Mouse (Mus musculus) v-Abl transformed pro-B cells (cell line): ENCODE measurements around the gene Erich4.

Source experiments
- in situ Hi-C, 2 experiments: fragments of 400-800 bp; cut with MboI; formaldehyde crosslinking; loops; one replicate each; pipeline ENCODE4 v1.15.1; 2025; ENCODE audit not compliant: unreplicated experiment in 2 of 2

Gene Erich4

DNA sequence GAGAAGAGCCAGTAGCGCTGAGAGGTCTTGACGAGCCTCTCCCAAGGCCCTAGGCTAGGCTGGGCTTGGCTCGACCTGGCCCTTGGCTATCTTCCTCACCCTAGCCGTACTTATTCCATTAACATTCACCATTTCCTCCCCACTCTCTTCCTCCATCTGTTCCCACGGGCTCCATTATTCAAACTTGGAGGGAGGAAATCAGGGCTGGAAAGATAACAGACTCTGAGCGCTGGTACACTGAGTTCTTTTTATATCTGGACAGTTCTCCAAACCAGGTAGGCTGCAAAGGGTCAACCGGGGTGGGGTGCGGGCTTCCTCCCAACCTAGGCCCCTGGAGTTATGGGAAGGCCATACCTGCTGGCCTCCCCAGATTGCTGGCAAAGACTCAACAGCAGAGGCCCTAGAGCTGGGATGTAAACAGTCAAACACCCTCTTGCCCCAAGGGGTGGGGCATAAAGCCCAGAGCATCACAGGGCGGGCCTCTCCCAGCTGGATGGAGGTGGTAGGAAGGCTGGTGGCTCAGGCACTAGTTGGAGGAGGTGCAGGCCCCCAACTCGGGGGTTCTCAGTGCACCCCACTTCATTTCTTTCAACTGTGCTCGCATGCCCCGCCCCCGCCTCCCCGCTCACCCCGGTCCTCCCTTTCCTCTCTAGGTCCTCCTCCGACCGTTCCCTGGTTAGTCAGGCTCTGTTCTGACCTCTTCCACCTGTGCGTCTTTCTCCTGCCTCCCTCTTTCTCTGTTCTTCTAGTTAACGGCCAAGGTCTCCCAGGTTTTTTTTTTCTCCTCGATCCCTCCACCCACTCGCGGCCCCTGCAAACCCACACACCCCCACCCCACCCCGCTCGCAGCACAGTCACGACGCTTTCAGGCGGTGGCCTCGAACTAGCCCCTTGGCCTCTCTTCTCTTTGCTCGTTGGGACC lies 11.1 kb upstream of the Erich4 start, which contains the start of gene B3gnt8:
Gene B3gnt8, plus strand, starts transcription at position 146 of the 922 bp plus-strand sequence.
- in situ Hi-C loops: loop anchor here in 1 of 2 experiments (10.0 to 25.0 kb wide), 3 partner anchors 88 to 1836 kb away; partner anchors contain the start of genes Ccdc97 and Sertad3

- in situ Hi-C loops: loop anchor here in 1 of 2 experiments (10.0 to 25.0 kb wide), 3 partner anchors 89 to 1837 kb away; partner anchors contain the start of genes Ccdc97 and Sertad3
Observed at GRCm38 (mm10) chr7:25625594-25626250, 10.0 kb upstream of the Erich4 start.

DNA sequence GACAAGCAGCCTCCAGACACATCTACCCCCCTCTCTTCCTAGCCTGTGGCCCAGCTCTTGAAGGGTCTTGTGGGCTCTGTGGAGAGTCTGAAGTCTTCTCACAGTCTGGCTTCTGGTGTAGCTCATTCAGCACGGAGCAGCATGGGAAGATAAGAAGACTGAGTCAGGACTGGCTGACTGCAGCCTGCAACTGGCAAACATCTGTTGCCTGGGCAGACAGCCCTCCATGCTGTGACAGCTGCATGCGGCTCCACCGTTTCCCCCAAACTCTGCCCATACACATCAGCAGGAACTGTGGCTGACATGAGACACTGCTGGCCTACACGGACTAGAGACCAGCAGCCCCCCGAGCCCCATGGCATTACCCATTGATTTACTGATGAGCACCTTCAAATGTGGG lies 9.2 kb upstream of the Erich4 start:
- in situ Hi-C loops: loop anchor here (5.0 to 25.0 kb wide), 5 partner anchors 32 to 1837 kb away; partner anchors contain the start of genes Bckdha (in 2 of the 2), Exosc5 (in 2 of the 2), B9d2 (in 1 of the 2) and Ccdc97 (in 1 of the 2)

- in situ Hi-C loops: loop anchor here (5.0 to 10.0 kb wide), 3 partner anchors 33 to 91 kb away; partner anchors contain the start of genes Bckdha (in 2 of the 2), Exosc5 (in 2 of the 2), B9d2 (in 1 of the 2) and Ccdc97 (in 1 of the 2)
Observed at GRCm38 (mm10) chr7:25623857-25624370, 8.2 kb upstream of the Erich4 start.

- in situ Hi-C loops: loop anchor here (5.0 to 10.0 kb wide), 3 partner anchors 37 to 94 kb away; partner anchors contain the start of genes Bckdha (in 2 of the 2), Exosc5 (in 2 of the 2), B9d2 (in 1 of the 2) and Ccdc97 (in 1 of the 2)
Observed at GRCm38 (mm10) chr7:25620751-25621150, 5.1 kb upstream of the Erich4 start.

GRCm38 (mm10) chr7:25620101-25620500 lies 4.4 kb upstream of the Erich4 start:
- in situ Hi-C loops: loop anchor here (5.0 to 10.0 kb wide), 3 partner anchors 37 to 95 kb away; partner anchors contain the start of genes Bckdha (in 2 of the 2), Exosc5 (in 2 of the 2), B9d2 (in 1 of the 2) and Ccdc97 (in 1 of the 2)

DNA sequence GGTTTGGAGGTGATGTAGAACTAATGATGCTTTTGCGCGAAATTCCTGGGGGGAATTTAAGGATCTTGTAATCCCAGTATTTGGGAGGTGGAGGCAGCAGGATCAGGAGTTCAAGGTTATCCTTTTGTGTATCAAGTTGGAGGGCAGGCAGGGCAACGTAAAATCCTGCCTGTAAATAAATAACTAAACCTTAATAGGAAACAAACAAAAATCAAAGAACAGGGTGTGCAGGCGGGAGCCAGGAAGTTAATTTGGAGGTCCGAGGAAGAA lies 4.0 kb upstream of the Erich4 start:
- in situ Hi-C loops: no loop called here

- in situ Hi-C loops: no loop called here
Observed at GRCm38 (mm10) chr7:25618865-25619721, 3.4 kb upstream of the Erich4 start, which contains the start of gene Dmac2. Dmac2 (plus strand) TSS chr7:25619414.

GRCm38 (mm10) chr7:25617376-25618160 lies 1.9 kb upstream of the Erich4 start:
- in situ Hi-C loops: no loop called here

- in situ Hi-C loops: no loop called here
Observed at GRCm38 (mm10) chr7:25614831-25615705, 624 bp downstream of the Erich4 start.

GRCm38 (mm10) chr7:25614086-25614485 lies 1.6 kb downstream of the Erich4 start:
- in situ Hi-C loops: no loop called here

GRCm38 (mm10) chr7:25611501-25611900 lies 4.2 kb downstream of the Erich4 start:
- in situ Hi-C loops: no loop called here

DNA sequence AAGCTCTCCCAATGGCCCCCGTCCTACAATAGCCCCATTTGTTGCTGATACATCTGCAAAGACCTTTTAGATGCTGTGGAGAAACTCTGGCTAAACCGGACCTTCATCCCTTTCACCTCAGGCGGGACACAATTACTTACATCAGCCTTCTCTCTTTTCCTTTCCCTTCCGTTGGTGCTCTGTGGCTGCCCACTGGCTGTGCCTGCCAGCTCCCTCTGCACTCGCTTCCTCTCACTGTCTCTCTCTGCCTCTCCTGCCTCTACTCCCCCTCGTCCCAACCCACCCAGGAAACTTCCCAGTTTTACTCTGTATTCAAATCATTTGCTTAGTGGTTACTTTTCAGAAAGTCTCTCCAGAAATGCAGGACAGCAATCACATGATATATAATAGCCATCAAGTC lies 5.6 kb downstream of the Erich4 start:
- in situ Hi-C loops: no loop called here

DNA sequence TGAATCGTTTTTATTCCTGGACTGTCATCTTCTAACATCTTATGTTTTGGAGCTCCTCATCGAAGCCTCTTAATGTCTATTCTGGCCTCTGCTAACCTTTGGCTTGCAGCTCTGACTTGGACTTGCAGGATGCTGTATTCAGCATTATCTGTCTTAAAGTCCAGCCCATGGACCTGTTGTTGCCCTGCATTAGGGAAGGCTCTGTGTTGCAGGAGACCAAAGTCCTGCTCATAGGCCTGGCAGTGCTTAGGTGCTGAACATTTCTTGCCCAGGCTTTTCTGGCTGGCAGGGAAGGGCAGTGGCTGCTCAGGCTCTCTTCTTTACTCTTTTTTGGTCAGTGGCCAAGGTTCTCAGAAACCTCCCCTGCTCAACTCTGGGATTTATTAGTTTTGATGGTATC lies 8.5 kb downstream of the Erich4 start:
- in situ Hi-C loops: loop anchor here in 1 of 2 experiments (10.0 kb wide), 1 partner anchor 48 kb away; the partner anchor contains the start of genes Bckdha and Exosc5

- in situ Hi-C loops: loop anchor here in 1 of 2 experiments (10.0 kb wide), 1 partner anchor 48 kb away; the partner anchor contains the start of genes Bckdha and Exosc5
Observed at GRCm38 (mm10) chr7:25606625-25607063, 9.0 kb downstream of the Erich4 start.

DNA sequence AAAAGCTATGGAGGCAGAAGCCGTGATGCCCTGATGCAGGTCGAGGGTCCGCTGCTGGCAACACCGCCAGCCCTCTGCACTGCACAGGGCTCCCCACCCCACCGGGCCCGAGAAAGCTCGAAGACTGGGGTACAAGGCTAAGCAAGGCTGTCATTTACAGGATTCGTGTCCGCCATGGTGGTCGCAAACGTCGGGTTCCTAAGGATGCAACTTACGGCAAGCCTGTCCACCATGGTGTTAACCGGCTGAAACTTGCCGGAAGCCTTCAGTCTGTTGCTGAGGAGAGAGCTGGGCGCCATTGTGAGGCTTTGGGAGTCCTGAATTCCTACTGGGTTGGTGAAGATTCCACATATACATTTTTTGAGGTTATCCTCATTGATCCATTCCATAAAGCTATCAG lies 14.3 kb downstream of the Erich4 start:
- in situ Hi-C loops: loop anchor here in 1 of 2 experiments (5.0 to 10.0 kb wide), 3 partner anchors 53 to 179 kb away; partner anchors contain the start of genes Bckdha and Exosc5

DNA sequence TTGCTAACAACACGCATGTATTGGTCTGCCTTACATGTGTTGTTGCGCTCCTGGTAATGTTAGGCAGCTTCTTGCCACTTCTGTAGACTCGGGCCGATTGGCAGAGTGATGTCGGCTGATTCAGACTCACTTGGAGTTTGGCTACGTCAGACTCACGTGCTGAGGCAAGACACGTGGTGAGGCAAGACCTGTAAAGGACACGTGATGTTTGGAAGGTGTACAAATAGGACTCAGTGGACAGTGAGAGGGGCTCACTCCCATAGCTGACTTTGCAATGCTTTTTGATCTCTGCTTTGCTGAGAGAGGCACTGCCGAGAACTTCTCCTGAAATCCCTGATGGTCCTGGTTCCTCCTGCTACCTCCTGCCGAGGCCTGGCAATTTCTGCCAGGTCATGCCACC lies 15.0 kb downstream of the Erich4 start:
- in situ Hi-C loops: loop anchor here in 1 of 2 experiments (5.0 to 10.0 kb wide), 3 partner anchors 54 to 178 kb away; partner anchors contain the start of genes Bckdha and Exosc5
